Mouse (Mus musculus): ENCODE measurements around the gene Zbtb5. TPM values are rescaled to one million over a fixed set of nuclear protein-coding genes. Genes with fewer than 3 reads are reported as not detected.

The Zbtb5 gene
- total and polyA plus RNA-seq, 3 experiments = 9.1 to 10.2 TPM; not detected in 1

GRCm38 (mm10) chr4:44976921-44977710 is 35.1 kb downstream of the Zbtb5 start:
- H3K4me3 ChIP-seq (ENCODE audit: control insufficient read depth in 1 of 2, insufficient read depth in 1 of 2, low read depth in 2 of 2, low read length in 2 of 2) = no peak overlapping the region
- H3K9ac ChIP-seq (ENCODE audit: control insufficient read depth, low read depth, low read length, poor library complexity, severe bottlenecking) = no peak overlapping the region
- peak; percentile 56 for DNase-seq (ENCODE audit: low read depth, low spot score)
- H3K79me2 ChIP-seq (ENCODE audit: control insufficient read depth, insufficient read depth, low read length, poor library complexity) = peaks cover 5% of the 10 kb centered on the region; the same call in 1 of the 2 replicates
- no peaks in the 10 kb centered on the region for H3K27me3 ChIP-seq (ENCODE audit: control insufficient read depth in 1 of 2, insufficient read depth in 2 of 2, low read length in 2 of 2)
- peaks cover 0 to 12% of the 10 kb centered on the region in 2 experiments; a peak in 3 of 4 replicates for H3K4me1 ChIP-seq (ENCODE audit: control insufficient read depth in 1 of 2, insufficient read depth in 2 of 2, low read length in 2 of 2)
- no peak overlapping the region for H3K27ac ChIP-seq (ENCODE audit: control insufficient read depth, low read depth, low read length)
- H3K36me3 ChIP-seq (ENCODE audit: control insufficient read depth in 1 of 2, insufficient read depth in 2 of 2, low read length in 2 of 2) = peaks cover 0 to 7% of the 10 kb centered on the region in 2 experiments; a peak in 2 of 4 replicates
- TF ChIP-seq SMC3 (IDR thresholded peaks at IDR 0.05; ENCODE audit: low read depth, low read length) (peak; percentile 36; the same call in 1 of the 2 replicates), UBTF (IDR thresholded peaks at IDR 0.05; ENCODE audit: borderline replicate concordance, insufficient read depth, low read depth, low read length) (no peak), NELFE (IDR thresholded peaks at IDR 0.05; ENCODE audit: low read depth, low read length) (no peak), KAT2A (conservative IDR thresholded peaks at IDR 0.05; ENCODE audit: low read depth, low read length) (no peak), RAD21 (IDR thresholded peaks at IDR 0.05; ENCODE audit: low read depth, low read length) (peak; percentile 45), GATA1 (IDR thresholded peaks at IDR 0.05; ENCODE audit: low read depth, low read length) (no peak), CTCF (IDR thresholded peaks at IDR 0.05 in 2 of 3, conservative IDR thresholded peaks at IDR 0.05 in 1 of 3; ENCODE audit: control insufficient read depth in 1 of 3, insufficient read depth in 1 of 3, low read depth in 2 of 3, low read length in 3 of 3, poor library complexity in 1 of 3, severe bottlenecking in 1 of 3) (peak; percentile 43 to 57 (median 54))
- no peaks in the 10 kb centered on the region for H3K9me3 ChIP-seq (replicated peaks; ENCODE audit: insufficient read depth, low read length)

- Histone ChIP-seq H3K9me3 (replicated peaks; ENCODE audit: insufficient read depth, low read length) (no peaks in the 10 kb centered on the region), H3K4me1 (ENCODE audit: control insufficient read depth in 1 of 2, insufficient read depth in 2 of 2, low read length in 2 of 2) (peaks cover 0 to 10% of the 10 kb centered on the region in 2 experiments; a peak in 3 of 4 replicates), H3K4me3 (ENCODE audit: control insufficient read depth in 1 of 2, insufficient read depth in 1 of 2, low read depth in 2 of 2, low read length in 2 of 2) (no peak overlapping the region), H3K9ac (ENCODE audit: control insufficient read depth, low read depth, low read length, poor library complexity, severe bottlenecking) (no peak overlapping the region), H3K79me2 (ENCODE audit: control insufficient read depth, insufficient read depth, low read length, poor library complexity) (no peaks in the 10 kb centered on the region), H3K27ac (ENCODE audit: control insufficient read depth, low read depth, low read length) (no peak overlapping the region), H3K27me3 (ENCODE audit: control insufficient read depth in 1 of 2, insufficient read depth in 2 of 2, low read length in 2 of 2) (no peaks in the 10 kb centered on the region), H3K36me3 (ENCODE audit: control insufficient read depth in 1 of 2, insufficient read depth in 2 of 2, low read length in 2 of 2) (peaks cover 0 to 4% of the 10 kb centered on the region in 2 experiments; a peak in 2 of 4 replicates)
- TF ChIP-seq CTCF (IDR thresholded peaks at IDR 0.05 in 2 of 3, conservative IDR thresholded peaks at IDR 0.05 in 1 of 3; ENCODE audit: control insufficient read depth in 1 of 3, insufficient read depth in 1 of 3, low read depth in 2 of 3, low read length in 3 of 3, poor library complexity in 1 of 3, severe bottlenecking in 1 of 3) (no peak), MYB (IDR thresholded peaks at IDR 0.05; ENCODE audit: low read depth, low read length) (no peak), ZMIZ1 (IDR thresholded peaks at IDR 0.05; ENCODE audit: low read depth, low read length) (no peak), EP300 (IDR thresholded peaks at IDR 0.05; ENCODE audit: low read depth in 1 of 2, low read length in 2 of 2) (no peak), E2F4 (IDR thresholded peaks at IDR 0.05; ENCODE audit: borderline replicate concordance, low read depth, low read length) (no peak), MAZ (IDR thresholded peaks at IDR 0.05; ENCODE audit: low read depth, low read length) (no peak), POLR2A (IDR thresholded peaks at IDR 0.05; ENCODE audit: control insufficient read depth in 1 of 2, insufficient read depth in 1 of 2, low read depth in 1 of 2, low read length in 2 of 2, poor library complexity in 1 of 2) (no peak), RAD21 (IDR thresholded peaks at IDR 0.05; ENCODE audit: low read depth, low read length) (no peak), ZC3H11A (IDR thresholded peaks at IDR 0.05; ENCODE audit: low read depth, low read length) (no peak), JUND (IDR thresholded peaks at IDR 0.05; ENCODE audit: low read depth, low read length) (no peak), BHLHE40 (IDR thresholded peaks at IDR 0.05; ENCODE audit: borderline replicate concordance, low read depth, low read length) (no peak), POLR2AphosphoS2 (IDR thresholded peaks at IDR 0.05; ENCODE audit: low read length) (no peak), NELFE (IDR thresholded peaks at IDR 0.05; ENCODE audit: low read depth, low read length) (no peak), SMC3 (IDR thresholded peaks at IDR 0.05; ENCODE audit: low read depth, low read length) (no peak)
- no peak for DNase-seq (ENCODE audit: low read depth, low spot score)
Observed at GRCm38 (mm10) chr4:44976026-44976615, 36.1 kb downstream of the Zbtb5 start.
